Mouse (Mus musculus) intestine, embryonic 14.5 days (tissue): ENCODE data around the gene Slc39a11. TPM values are rescaled to one million over a fixed set of nuclear protein-coding genes. Genes with fewer than 3 reads are reported as not detected.

ENCODE experiments used
- ATAC-seq: fragments of 200-750 bp; cut with Nextera tagmentation; replicated peaks from 2 replicates; pipeline ENCODE4 v1.8.0; 2017; ENCODE audit warnings: low read depth, moderate number of reproducible peaks, moderate TSS enrichment, moderate library complexity; ENCODE audit not compliant: low FRiP score, low TSS enrichment
- DNase-seq: peaks from one replicate; pipeline ENCODE4 v3.0.0-alpha.2; 2018; ENCODE audit warnings: low spot score
- H3K27ac ChIP-seq: fragments of 300-500 bp; sonication (generic); 2 replicates; pipeline ENCODE4 v1.5.1; 2014; ENCODE audit warnings: low read depth, mild to moderate bottlenecking, control low read depth
- H3K27me3 ChIP-seq: fragments of 300-500 bp; sonication (generic); replicated peaks from 2 replicates; pipeline ENCODE4 v1.6.1; 2014; ENCODE audit warnings: low read length, control low read depth; ENCODE audit not compliant: control insufficient read depth, insufficient read depth
- H3K36me3 ChIP-seq: fragments of 300-500 bp; sonication (generic); 2 replicates; pipeline ENCODE4 v1.6.1; 2014; ENCODE audit warnings: low read length, control low read depth; ENCODE audit not compliant: control insufficient read depth, insufficient read depth
- H3K4me1 ChIP-seq: fragments of 300-500 bp; sonication (generic); replicated peaks from 2 replicates; pipeline ENCODE4 v1.6.1; 2014; ENCODE audit warnings: low read length, control low read depth, mixed read lengths; ENCODE audit not compliant: control insufficient read depth, insufficient read depth
- H3K4me2 ChIP-seq: fragments of 300-500 bp; sonication (generic); 2 replicates; pipeline ENCODE4 v1.6.1; 2014; ENCODE audit warnings: low read length
- H3K4me3 ChIP-seq: fragments of 300-500 bp; sonication (generic); 2 replicates; pipeline ENCODE4 v1.5.1; 2014; ENCODE audit warnings: low read depth, low read length, control low read depth, mixed read lengths
- H3K9ac ChIP-seq: fragments of 300-500 bp; sonication (generic); 2 replicates; pipeline ENCODE4 v1.6.1; 2014; ENCODE audit warnings: mild to moderate bottlenecking, low read length
- H3K9me3 ChIP-seq: fragments of 300-500 bp; sonication (generic); 2 replicates; pipeline ENCODE4 v1.6.1; 2016; ENCODE audit warnings: low read length, control low read depth; ENCODE audit not compliant: control insufficient read depth
- WGBS: fragments of 180-500 bp; shearing (Covaris S2); extraction: QIAGEN DNeasy Blood & Tissue Kit; methylation state at CpG from one replicate; pipeline ENCODE4 v1.1.7; 2014; 5-methylcytosine and 5-hydroxymethylcytosine counted together
- polyA plus RNA-seq: library from polyadenylated mRNA; unstranded; fragments of >200 nt; fragmentation: Nextera tagmentation; extraction: Ambion mirVana; gene quantifications from 2 replicates; pipeline ENCODE4 v1.2.1, GENCODE M21; 2014

Slc39a11 gene
- polyA plus RNA-seq, 1 experiment from 2014 or later: 24.0 TPM

DNA sequence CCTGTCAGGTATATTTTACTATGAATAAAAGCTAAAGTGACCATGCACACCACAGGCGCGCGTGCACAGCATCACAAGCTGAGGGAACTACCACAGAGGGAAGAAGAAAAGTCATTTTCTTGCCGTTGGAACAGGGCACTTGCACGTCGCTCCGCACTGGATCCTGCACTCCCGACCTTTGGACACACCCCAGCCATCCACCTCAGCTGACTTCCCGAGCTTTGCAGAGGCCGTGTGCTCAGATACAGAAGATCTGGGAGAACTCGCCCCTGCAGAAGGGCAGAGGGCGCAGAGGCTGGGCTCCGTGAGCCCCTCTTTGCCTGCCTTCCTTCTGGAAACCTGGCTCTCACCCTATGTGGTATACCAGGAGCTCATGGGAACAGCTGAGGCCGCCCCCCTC is 359.0 kb downstream of the Slc39a11 start:
- no peak overlapping the region for H3K4me2 ChIP-seq

GRCm38 (mm10) chr11:113284951-113285741 is 364.7 kb downstream of the Slc39a11 start:
- H3K9me3 ChIP-seq: no peaks in the 10 kb centered on the region
- H3K36me3 ChIP-seq: no peaks in the 10 kb centered on the region
- no peak overlapping the region for H3K4me2 ChIP-seq
- no peak overlapping the region for H3K9ac ChIP-seq
- DNase-seq: peak; percentile 64
- 77% methylated on average over 27 of the region's 27 CpGs for WGBS
- no peak for ATAC-seq
- H3K4me1 ChIP-seq: no peaks in the 10 kb centered on the region; the same call in 1 of the 2 replicates
- H3K27me3 ChIP-seq: no peaks in the 10 kb centered on the region
- H3K27ac ChIP-seq: no peak overlapping the region
- no peak overlapping the region for H3K4me3 ChIP-seq

More for the DNA sequence above, 359.0 kb downstream of the Slc39a11 start:
- H3K27ac ChIP-seq: no peak overlapping the region
- DNase-seq (no peak), ATAC-seq (0 out of 2 replicates have a peak, but pooled peaks have one; percentile 25)
- peaks cover 7% of the 10 kb centered on the region for H3K4me1 ChIP-seq
- H3K9me3 ChIP-seq: no peaks in the 10 kb centered on the region
- H3K27me3 ChIP-seq: no peaks in the 10 kb centered on the region
- no peak overlapping the region for H3K4me3 ChIP-seq
- WGBS: 62% methylated on average over 14 of the region's 14 CpGs
- H3K9ac ChIP-seq: no peak overlapping the region
- no peaks in the 10 kb centered on the region for H3K36me3 ChIP-seq

DNA sequence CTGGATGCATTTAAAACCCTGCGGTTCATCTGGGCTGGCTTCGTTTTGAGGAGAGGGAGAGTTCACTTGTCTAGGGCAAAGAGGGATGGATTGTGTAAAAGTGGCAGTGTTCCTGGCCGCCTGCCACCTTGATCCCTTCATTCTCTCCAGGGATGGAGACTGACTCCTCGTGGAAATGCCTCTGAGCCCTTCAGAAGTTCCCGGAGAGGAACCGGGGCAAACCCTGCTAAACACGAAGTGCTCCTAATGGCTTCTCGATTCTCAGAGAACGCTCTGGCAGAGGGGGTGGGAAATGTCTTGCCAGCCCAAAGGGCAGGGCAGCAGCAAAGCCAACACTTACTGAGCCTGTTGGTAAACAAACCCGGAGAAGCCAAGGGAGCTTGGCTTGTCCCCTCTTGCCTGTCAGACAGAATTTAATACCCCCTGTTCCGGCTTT is 366.5 kb downstream of the Slc39a11 start:
- H3K36me3 ChIP-seq: no peaks in the 10 kb centered on the region
- no peaks in the 10 kb centered on the region for H3K9me3 ChIP-seq
- H3K27ac ChIP-seq: no peak overlapping the region
- no peak overlapping the region for H3K4me3 ChIP-seq
- no peaks in the 10 kb centered on the region; the same call in 1 of the 2 replicates for H3K4me1 ChIP-seq
- no peak for DNase-seq
- no peak overlapping the region for H3K9ac ChIP-seq
- no peak overlapping the region for H3K4me2 ChIP-seq
- H3K27me3 ChIP-seq: no peaks in the 10 kb centered on the region
- 15% methylated on average over 11 of the region's 11 CpGs for WGBS
- ATAC-seq: no peak

DNA sequence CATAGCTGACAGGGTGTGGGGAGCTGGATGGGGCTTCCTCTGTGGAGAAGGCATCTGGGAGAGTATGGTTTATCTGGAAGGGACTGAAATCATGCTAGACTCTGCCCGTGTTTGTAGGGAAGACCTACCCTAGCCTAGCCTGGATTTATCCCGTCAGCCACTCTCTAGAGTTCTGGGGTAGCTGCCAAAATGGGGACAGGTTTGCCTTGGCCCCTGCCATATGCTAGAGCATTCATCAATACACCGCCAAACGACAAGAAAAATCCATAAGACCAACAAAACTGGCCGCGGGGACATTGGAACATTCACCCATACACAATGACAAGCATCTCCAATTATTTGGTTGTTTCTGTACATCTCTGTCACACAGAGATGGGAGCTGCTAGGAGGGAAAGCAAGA is 371.6 kb downstream of the Slc39a11 start:
- no peak overlapping the region for H3K4me2 ChIP-seq
- no peaks in the 10 kb centered on the region for H3K27me3 ChIP-seq
- 88% methylated on average over 6 of the region's 6 CpGs for WGBS
- DNase-seq (no peak), ATAC-seq (no peak)
- no peaks in the 10 kb centered on the region for H3K36me3 ChIP-seq
- H3K9ac ChIP-seq: no peak overlapping the region
- H3K27ac ChIP-seq: no peak overlapping the region
- H3K4me1 ChIP-seq: peaks cover 9% of the 10 kb centered on the region; the same call in 1 of the 2 replicates
- no peaks in the 10 kb centered on the region for H3K9me3 ChIP-seq
- no peak overlapping the region for H3K4me3 ChIP-seq

DNA sequence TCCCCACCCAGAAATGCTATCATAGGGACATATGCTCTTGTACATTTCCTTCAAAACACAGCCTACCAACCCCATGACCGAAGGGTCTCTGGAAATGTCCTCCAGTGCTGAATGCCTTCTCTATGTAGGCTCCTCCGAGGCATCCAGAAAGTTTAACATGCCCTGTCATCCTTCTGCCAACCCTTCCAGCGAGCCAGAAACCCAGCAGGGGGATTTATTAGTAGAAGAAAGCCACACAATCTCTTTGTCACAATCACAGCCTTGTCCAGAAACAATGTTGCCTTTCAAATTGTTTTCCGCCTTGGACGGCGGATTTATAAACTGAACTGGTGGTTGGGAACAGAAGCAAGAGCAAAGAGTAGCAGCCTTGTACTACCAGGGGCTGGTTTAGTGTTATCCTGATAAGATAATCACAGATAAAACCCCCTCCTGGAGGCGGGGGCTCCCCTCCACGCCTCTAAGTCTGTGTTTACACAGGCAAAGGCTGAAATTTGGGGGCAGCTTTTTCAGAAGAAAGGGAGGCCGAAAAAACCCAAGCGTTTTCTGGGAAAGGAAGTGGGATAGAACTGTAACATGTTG is 372.8 kb downstream of the Slc39a11 start:
- Histone ChIP-seq H3K27ac (peak overlapping the region; percentile 23; the same call in 1 of the 2 replicates), H3K36me3 (no peaks in the 10 kb centered on the region), H3K9me3 (no peaks in the 10 kb centered on the region), H3K27me3 (no peaks in the 10 kb centered on the region), H3K4me1 (peaks cover 9% of the 10 kb centered on the region; the same call in 1 of the 2 replicates), H3K9ac (no peak overlapping the region), H3K4me2 (no peak overlapping the region), H3K4me3 (no peak overlapping the region)
- ATAC-seq: no peak; the same call in 1 of the 2 replicates
- DNase-seq: no peak
- WGBS: 36% methylated on average over 10 of the region's 10 CpGs

- ATAC-seq: no peak
- 92% methylated on average over 8 of the region's 8 CpGs for WGBS
- H3K27ac ChIP-seq: peak overlapping the region; percentile 23; the same call in 1 of the 2 replicates
Observed at GRCm38 (mm10) chr11:113276518-113276917, 373.4 kb downstream of the Slc39a11 start.

GRCm38 (mm10) chr11:113274037-113274436 is 375.8 kb downstream of the Slc39a11 start:
- Histone ChIP-seq H3K27ac (no peak overlapping the region), H3K9me3 (no peaks in the 10 kb centered on the region), H3K27me3 (no peaks in the 10 kb centered on the region), H3K4me1 (peaks cover 9% of the 10 kb centered on the region; the same call in 1 of the 2 replicates), H3K4me3 (no peak overlapping the region), H3K4me2 (no peak overlapping the region), H3K36me3 (no peaks in the 10 kb centered on the region), H3K9ac (no peak overlapping the region)
- ATAC-seq (no peak), DNase-seq (no peak)
- WGBS: 78% methylated on average over 8 of the region's 8 CpGs

More at GRCm38 (mm10) chr11:113276518-113276917, 373.4 kb downstream of the Slc39a11 start:
- Histone ChIP-seq H3K4me1 (peaks cover 9% of the 10 kb centered on the region; the same call in 1 of the 2 replicates), H3K9ac (no peak overlapping the region), H3K36me3 (no peaks in the 10 kb centered on the region), H3K27me3 (no peaks in the 10 kb centered on the region), H3K4me3 (no peak overlapping the region), H3K9me3 (no peaks in the 10 kb centered on the region), H3K4me2 (no peak overlapping the region)
- DNase-seq: no peak

DNA sequence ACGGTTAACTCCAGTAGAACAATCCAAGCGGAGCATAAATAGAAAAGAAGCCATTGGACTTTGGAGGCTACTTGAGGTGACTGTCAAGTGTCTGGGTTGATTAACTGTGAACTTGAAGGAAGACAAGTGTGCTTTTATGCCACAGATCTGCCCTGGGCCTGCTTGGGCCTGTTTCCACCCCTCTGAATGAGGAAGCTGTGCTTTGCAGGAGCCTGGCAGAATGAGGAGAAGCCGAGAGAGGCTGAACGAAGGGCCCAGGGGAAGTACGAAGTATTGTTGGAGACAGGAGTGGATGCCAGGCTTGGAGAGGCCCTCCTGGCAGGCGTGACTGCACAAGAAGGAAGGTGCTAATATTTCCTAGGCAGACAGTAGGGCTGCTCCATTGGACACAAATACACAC is 378.0 kb downstream of the Slc39a11 start:
- Histone ChIP-seq H3K4me1 (0 out of 2 replicates have a peak, but pooled peaks cover 5% of the 10 kb centered on the region), H3K27me3 (no peaks in the 10 kb centered on the region), H3K9me3 (no peaks in the 10 kb centered on the region), H3K4me3 (no peak overlapping the region), H3K27ac (no peak overlapping the region), H3K4me2 (no peak overlapping the region), H3K36me3 (no peaks in the 10 kb centered on the region), H3K9ac (no peak overlapping the region)
- 85% methylated on average over 6 of the region's 6 CpGs for WGBS
- DNase-seq (no peak), ATAC-seq (no peak)
